Mouse (Mus musculus): ENCODE results near the gene Narfl.

DNA sequence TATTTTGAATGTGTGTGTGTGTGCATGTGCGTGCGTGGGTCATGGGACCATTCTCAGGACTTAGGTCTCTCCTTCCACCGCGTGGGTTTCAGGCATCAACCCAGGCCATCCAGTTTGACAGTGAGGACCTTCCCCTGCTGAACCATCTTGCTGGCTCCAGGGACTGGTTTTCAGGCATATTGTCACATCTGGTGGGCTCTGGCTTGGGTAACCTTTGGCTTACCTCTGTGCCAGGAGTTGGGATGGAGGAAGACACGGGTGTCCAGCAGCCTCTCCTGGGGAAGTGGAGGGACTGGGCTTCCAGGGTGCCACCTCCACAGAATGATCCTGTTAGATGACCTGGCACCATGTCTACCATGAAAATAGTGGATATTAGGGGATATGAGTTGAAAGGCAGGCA, 4.4 kb downstream of the Narfl start:
- TF ChIP-seq POLR2A (IDR thresholded peaks at IDR 0.05; ENCODE audit: borderline replicate concordance, extremely low read depth, low read depth, low read length): no peak
- no peak for TF ChIP-seq CTCF (IDR thresholded peaks at IDR 0.05; ENCODE audit: insufficient read depth, low read length)

Data from lung, adult 2 months (tissue).